Mouse (Mus musculus): ENCODE measurements around the gene Pakap. TPM values are rescaled to one million over a fixed set of nuclear protein-coding genes. Genes with fewer than 3 reads are reported as not detected.

The Pakap gene
- polyA plus RNA-seq, 1 experiment from 2014 or later, result 12.6 TPM

- no peak for ATAC-seq (ENCODE audit: low FRiP score)
- WGBS, result 89% methylated on average over 6 of the region's 6 CpGs
These were observed 17.4 kb downstream of the Pakap start for GRCm38 (mm10) chr4:57585281-57585800.

GRCm38 (mm10) chr4:57586933-57587658 lies 19.1 kb downstream of the Pakap start:
- no peak for DNase-seq (ENCODE audit: low spot score)
- ATAC-seq (ENCODE audit: low FRiP score), result no peak

More at GRCm38 (mm10) chr4:57585281-57585800, 17.4 kb downstream of the Pakap start:
- Histone ChIP-seq H3K4me2 (replicated peaks) (no peak overlapping the region), H3K27ac (no peak overlapping the region), H3K27me3 (ENCODE audit: control insufficient read depth, insufficient read depth, low read length) (no peaks in the 10 kb centered on the region), H3K36me3 (replicated peaks; ENCODE audit: control insufficient read depth, insufficient read depth) (no peaks in the 10 kb centered on the region), H3K4me1 (replicated peaks; ENCODE audit: control insufficient read depth, insufficient read depth, low read length) (no peaks in the 10 kb centered on the region), H3K9me3 (ENCODE audit: control insufficient read depth, low read length) (no peaks in the 10 kb centered on the region), H3K4me3 (replicated peaks; ENCODE audit: low read length) (no peak overlapping the region), H3K9ac (no peak overlapping the region)
- no peak for DNase-seq (ENCODE audit: low spot score)

GRCm38 (mm10) chr4:57588356-57588755 lies 20.4 kb downstream of the Pakap start:
- Histone ChIP-seq H3K4me1 (replicated peaks; ENCODE audit: control insufficient read depth, insufficient read depth, low read length) (no peaks in the 10 kb centered on the region), H3K36me3 (replicated peaks; ENCODE audit: control insufficient read depth, insufficient read depth) (no peaks in the 10 kb centered on the region), H3K4me2 (replicated peaks) (no peak overlapping the region), H3K9ac (no peak overlapping the region), H3K27ac (no peak overlapping the region), H3K4me3 (replicated peaks; ENCODE audit: low read length) (no peak overlapping the region), H3K9me3 (ENCODE audit: control insufficient read depth, low read length) (no peaks in the 10 kb centered on the region), H3K27me3 (ENCODE audit: control insufficient read depth, insufficient read depth, low read length) (no peaks in the 10 kb centered on the region)
- WGBS, result 96% methylated on average over 1 of the region's 1 CpGs
- DNase-seq (ENCODE audit: low spot score) (no peak), ATAC-seq (ENCODE audit: low FRiP score) (no peak)

More at GRCm38 (mm10) chr4:57586933-57587658, 19.1 kb downstream of the Pakap start:
- Histone ChIP-seq H3K36me3 (replicated peaks; ENCODE audit: control insufficient read depth, insufficient read depth) (no peaks in the 10 kb centered on the region), H3K27me3 (ENCODE audit: control insufficient read depth, insufficient read depth, low read length) (no peaks in the 10 kb centered on the region), H3K9ac (no peak overlapping the region), H3K27ac (no peak overlapping the region), H3K4me3 (replicated peaks; ENCODE audit: low read length) (no peak overlapping the region), H3K4me1 (replicated peaks; ENCODE audit: control insufficient read depth, insufficient read depth, low read length) (no peaks in the 10 kb centered on the region), H3K9me3 (ENCODE audit: control insufficient read depth, low read length) (no peaks in the 10 kb centered on the region), H3K4me2 (replicated peaks) (no peak overlapping the region)
- WGBS, result 80% methylated on average over 7 of the region's 7 CpGs

GRCm38 (mm10) chr4:57592751-57593150 lies 24.8 kb downstream of the Pakap start:
- 82% methylated on average over 4 of the region's 4 CpGs for WGBS
- no peak overlapping the region for H3K9ac ChIP-seq
- DNase-seq (ENCODE audit: low spot score) (no peak), ATAC-seq (ENCODE audit: low FRiP score) (no peak)
- H3K27me3 ChIP-seq (ENCODE audit: control insufficient read depth, insufficient read depth, low read length), result no peaks in the 10 kb centered on the region
- H3K27ac ChIP-seq, result no peak overlapping the region
- H3K9me3 ChIP-seq (ENCODE audit: control insufficient read depth, low read length), result no peaks in the 10 kb centered on the region
- H3K36me3 ChIP-seq (replicated peaks; ENCODE audit: control insufficient read depth, insufficient read depth), result no peaks in the 10 kb centered on the region
- H3K4me3 ChIP-seq (replicated peaks; ENCODE audit: low read length), result no peak overlapping the region
- no peaks in the 10 kb centered on the region for H3K4me1 ChIP-seq (replicated peaks; ENCODE audit: control insufficient read depth, insufficient read depth, low read length)
- no peak overlapping the region for H3K4me2 ChIP-seq (replicated peaks)

- Histone ChIP-seq H3K27me3 (ENCODE audit: control insufficient read depth, insufficient read depth, low read length) (no peaks in the 10 kb centered on the region), H3K9me3 (ENCODE audit: control insufficient read depth, low read length) (no peaks in the 10 kb centered on the region), H3K36me3 (replicated peaks; ENCODE audit: control insufficient read depth, insufficient read depth) (no peaks in the 10 kb centered on the region), H3K27ac (no peak overlapping the region), H3K4me3 (replicated peaks; ENCODE audit: low read length) (no peak overlapping the region), H3K4me1 (replicated peaks; ENCODE audit: control insufficient read depth, insufficient read depth, low read length) (no peaks in the 10 kb centered on the region), H3K9ac (no peak overlapping the region), H3K4me2 (replicated peaks) (no peak overlapping the region)
- WGBS, result 95% methylated on average over 6 of the region's 6 CpGs
- DNase-seq (ENCODE audit: low spot score), result no peak
- no peak for ATAC-seq (ENCODE audit: low FRiP score)
These were observed 32.0 kb downstream of the Pakap start for GRCm38 (mm10) chr4:57599946-57600345.

- 92% methylated on average over 11 of the region's 11 CpGs for WGBS
- Histone ChIP-seq H3K4me1 (replicated peaks; ENCODE audit: control insufficient read depth, insufficient read depth, low read length) (no peaks in the 10 kb centered on the region), H3K27ac (no peak overlapping the region), H3K4me3 (replicated peaks; ENCODE audit: low read length) (no peak overlapping the region), H3K4me2 (replicated peaks) (no peak overlapping the region), H3K36me3 (replicated peaks; ENCODE audit: control insufficient read depth, insufficient read depth) (no peaks in the 10 kb centered on the region), H3K27me3 (ENCODE audit: control insufficient read depth, insufficient read depth, low read length) (no peaks in the 10 kb centered on the region), H3K9me3 (ENCODE audit: control insufficient read depth, low read length) (no peaks in the 10 kb centered on the region), H3K9ac (no peak overlapping the region)
- DNase-seq (ENCODE audit: low spot score) (no peak), ATAC-seq (ENCODE audit: low FRiP score) (no peak)
These were observed 32.9 kb downstream of the Pakap start for GRCm38 (mm10) chr4:57600685-57601457.

GRCm38 (mm10) chr4:57601458-57601835 lies 33.5 kb downstream of the Pakap start:
- no peak for ATAC-seq (ENCODE audit: low FRiP score)
- Histone ChIP-seq H3K9me3 (ENCODE audit: control insufficient read depth, low read length) (no peaks in the 10 kb centered on the region), H3K27me3 (ENCODE audit: control insufficient read depth, insufficient read depth, low read length) (0 out of 2 replicates have a peak, but pooled peaks cover 2% of the 10 kb centered on the region), H3K4me2 (replicated peaks) (no peak overlapping the region), H3K9ac (no peak overlapping the region), H3K4me1 (replicated peaks; ENCODE audit: control insufficient read depth, insufficient read depth, low read length) (no peaks in the 10 kb centered on the region), H3K27ac (no peak overlapping the region), H3K36me3 (replicated peaks; ENCODE audit: control insufficient read depth, insufficient read depth) (no peaks in the 10 kb centered on the region), H3K4me3 (replicated peaks; ENCODE audit: low read length) (no peak overlapping the region)
- 85% methylated on average over 9 of the region's 9 CpGs for WGBS
- no peak for DNase-seq (ENCODE audit: low spot score)

- Histone ChIP-seq H3K9ac (no peak overlapping the region), H3K27me3 (ENCODE audit: control insufficient read depth, insufficient read depth, low read length) (0 out of 2 replicates have a peak, but pooled peaks cover 2% of the 10 kb centered on the region), H3K4me3 (replicated peaks; ENCODE audit: low read length) (no peak overlapping the region), H3K4me1 (replicated peaks; ENCODE audit: control insufficient read depth, insufficient read depth, low read length) (no peaks in the 10 kb centered on the region), H3K4me2 (replicated peaks) (no peak overlapping the region), H3K9me3 (ENCODE audit: control insufficient read depth, low read length) (no peaks in the 10 kb centered on the region), H3K36me3 (replicated peaks; ENCODE audit: control insufficient read depth, insufficient read depth) (no peaks in the 10 kb centered on the region), H3K27ac (no peak overlapping the region)
- no peak for DNase-seq (ENCODE audit: low spot score)
- no peak for ATAC-seq (ENCODE audit: low FRiP score)
- WGBS, result 82% methylated on average over 10 of the region's 10 CpGs
These were observed 34.1 kb downstream of the Pakap start for GRCm38 (mm10) chr4:57601903-57602617.

DNA sequence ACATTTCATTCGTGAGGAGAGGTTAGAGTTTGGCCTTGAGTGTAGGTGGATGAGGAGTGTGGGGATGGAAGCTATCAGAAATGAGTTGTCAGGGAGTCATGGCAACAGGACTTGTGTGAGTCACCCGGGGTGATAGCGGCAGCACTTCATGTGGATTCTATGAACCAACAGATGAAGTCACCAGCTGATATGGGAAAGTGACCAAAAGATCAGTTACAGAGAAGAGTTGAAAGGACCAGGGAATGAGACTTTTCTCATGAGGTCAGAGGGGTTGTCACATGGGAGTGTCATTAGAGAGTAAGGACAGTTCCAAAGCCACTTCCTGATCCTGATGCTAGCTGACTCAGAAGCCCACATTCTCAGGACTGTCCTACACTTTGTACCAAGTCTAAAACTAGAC lies 38.3 kb downstream of the Pakap start:
- WGBS, result 91% methylated on average over 3 of the region's 3 CpGs
- DNase-seq (ENCODE audit: low spot score), result no peak
- no peaks in the 10 kb centered on the region for H3K36me3 ChIP-seq (replicated peaks; ENCODE audit: control insufficient read depth, insufficient read depth)
- ATAC-seq (ENCODE audit: low FRiP score), result no peak
- no peak overlapping the region for H3K4me2 ChIP-seq (replicated peaks)
- 0 out of 2 replicates have a peak, but pooled peaks cover 2% of the 10 kb centered on the region for H3K27me3 ChIP-seq (ENCODE audit: control insufficient read depth, insufficient read depth, low read length)
- no peak overlapping the region for H3K4me3 ChIP-seq (replicated peaks; ENCODE audit: low read length)
- no peak overlapping the region for H3K27ac ChIP-seq
- H3K9me3 ChIP-seq (ENCODE audit: control insufficient read depth, low read length), result no peaks in the 10 kb centered on the region
- H3K9ac ChIP-seq, result no peak overlapping the region
- H3K4me1 ChIP-seq (replicated peaks; ENCODE audit: control insufficient read depth, insufficient read depth, low read length), result no peaks in the 10 kb centered on the region; the same call in 1 of the 2 replicates

All from hindbrain, embryonic 14.5 days (tissue).